ENCODE assay signal across 17 mouse cellular contexts in genomic region chr6:145945700-145946344, GRCm38 (mm10). TPM values are rescaled to one million over a fixed set of nuclear protein-coding genes. Genes with fewer than 3 reads are reported as not detected.
DNase-seq lines count a peak whose midpoint lies in the region; ATAC-seq and TF ChIP-seq lines count a peak whose summit lies in the region.
"Had no signal": no experiment of that assay in that cellular context is flagged by ENCODE, and none has a peak within 500 bp of the region (broad histone marks: within the 10 kb centered on the region; RNA-seq: fewer than 3 reads in every experiment).

No protein-coding gene starts in this region.

- peak overlapping the region; percentile 14; the same call in 1 of the 2 replicates for H3K4me2 ChIP-seq in heart, embryonic 11.5 days
- H3K4me2 ChIP-seq in kidney, embryonic 16.5 days (replicated peaks; ENCODE audit: low read depth, low read length): no peak overlapping the region
- H3K4me2 ChIP-seq in stomach, embryonic 14.5 days (replicated peaks; ENCODE audit: low read depth, low read length): no peak overlapping the region
- no peak overlapping the region for H3K4me2 ChIP-seq in stomach, postnatal 0 days (replicated peaks; ENCODE audit: low read depth)
- H3K4me2 ChIP-seq: embryonic facial prominence, embryonic 13.5 days; hindbrain, embryonic 14.5 days; midbrain, embryonic 11.5 days; neural tube, embryonic 12.5 days had no signal

- H3K27me3 ChIP-seq in heart, embryonic 11.5 days (ENCODE audit: control insufficient read depth, insufficient read depth, low read length): no peaks in the 10 kb centered on the region
- H3K27me3 ChIP-seq in kidney, embryonic 16.5 days (ENCODE audit: insufficient read depth, low read length): no peaks in the 10 kb centered on the region
- H3K27me3 ChIP-seq in stomach, embryonic 14.5 days (ENCODE audit: control insufficient read depth, insufficient read depth, low read length): no peaks in the 10 kb centered on the region
- no peaks in the 10 kb centered on the region for H3K27me3 ChIP-seq in stomach, postnatal 0 days (ENCODE audit: control insufficient read depth, insufficient read depth, low read length)
- H3K27me3 ChIP-seq: embryonic facial prominence, embryonic 13.5 days; neural tube, embryonic 12.5 days had no signal

- no peak; the same call in 1 of the 2 replicates for ATAC-seq in heart, embryonic 11.5 days (replicated peaks; ENCODE audit: insufficient number of reproducible peaks, low FRiP score, low TSS enrichment)
- peak; percentile 44; the same call in 1 of the 2 replicates for ATAC-seq in kidney, embryonic 16.5 days (ENCODE audit: low FRiP score, low TSS enrichment)
- no peak for ATAC-seq in stomach, embryonic 14.5 days (ENCODE audit: insufficient number of reproducible peaks, insufficient read depth, low FRiP score, low read depth)
- ATAC-seq in stomach, postnatal 0 days (ENCODE audit: low FRiP score, low TSS enrichment): no peak
- ATAC-seq: lung, postnatal 0 days had no signal

- no peak overlapping the region for H3K4me3 ChIP-seq in heart, embryonic 11.5 days (ENCODE audit: low read depth, low read length)
- H3K4me3 ChIP-seq in kidney, embryonic 16.5 days (ENCODE audit: low read length): no peak overlapping the region
- H3K4me3 ChIP-seq in stomach, embryonic 14.5 days (ENCODE audit: low read depth, low read length): no peak overlapping the region
- no peak overlapping the region for H3K4me3 ChIP-seq in stomach, postnatal 0 days (ENCODE audit: low read depth, low read length)
- H3K4me3 ChIP-seq: embryonic facial prominence, embryonic 13.5 days; neural tube, embryonic 12.5 days had no signal

- peaks cover 42% of the 10 kb centered on the region for H3K4me1 ChIP-seq in heart, embryonic 11.5 days (ENCODE audit: control insufficient read depth, insufficient read depth, low read length)
- peaks cover 12% of the 10 kb centered on the region for H3K4me1 ChIP-seq in kidney, embryonic 16.5 days (ENCODE audit: insufficient read depth, low read length)
- 0 out of 2 replicates have a peak, but pooled peaks cover 8% of the 10 kb centered on the region for H3K4me1 ChIP-seq in stomach, embryonic 14.5 days (ENCODE audit: control insufficient read depth, insufficient read depth, low read length)
- no peaks in the 10 kb centered on the region for H3K4me1 ChIP-seq in stomach, postnatal 0 days (replicated peaks; ENCODE audit: control insufficient read depth, insufficient read depth)

- H3K9ac ChIP-seq in heart, embryonic 11.5 days (ENCODE audit: low read depth, low read length): no peak overlapping the region
- no peak overlapping the region for H3K9ac ChIP-seq in kidney, embryonic 16.5 days (replicated peaks; ENCODE audit: low read length)
- no peak overlapping the region for H3K9ac ChIP-seq in stomach, embryonic 14.5 days (replicated peaks; ENCODE audit: low read depth, low read length)
- no peak overlapping the region for H3K9ac ChIP-seq in stomach, postnatal 0 days (ENCODE audit: low read length)
- H3K9ac ChIP-seq: embryonic facial prominence, embryonic 13.5 days; hindbrain, embryonic 14.5 days; neural tube, embryonic 12.5 days had no signal

- intact Hi-C loops in heart, postnatal 25 days (cut with DNase I): no loop called here

- TF ChIP-seq EP300 in stomach, postnatal 0 days (optimal IDR thresholded peaks at IDR 0.05): no peak

- no peaks in the 10 kb centered on the region for H3K36me3 ChIP-seq in heart, embryonic 11.5 days (ENCODE audit: control insufficient read depth, insufficient read depth, low read length)
- H3K36me3 ChIP-seq in kidney, embryonic 16.5 days (ENCODE audit: insufficient read depth, low read length): no peaks in the 10 kb centered on the region
- no peaks in the 10 kb centered on the region for H3K36me3 ChIP-seq in stomach, embryonic 14.5 days (ENCODE audit: control insufficient read depth, insufficient read depth, low read length)
- H3K36me3 ChIP-seq in stomach, postnatal 0 days (ENCODE audit: control insufficient read depth, insufficient read depth, low read length): no peaks in the 10 kb centered on the region
- H3K36me3 ChIP-seq: embryonic facial prominence, embryonic 13.5 days; neural tube, embryonic 12.5 days had no signal

- TF ChIP-seq CTCF in stomach, postnatal 0 days (IDR thresholded peaks at IDR 0.05; ENCODE audit: low read depth): no peak

- H3K9me3 ChIP-seq in heart, embryonic 11.5 days (replicated peaks; ENCODE audit: control insufficient read depth, low read length): no peaks in the 10 kb centered on the region
- peaks cover 6% of the 10 kb centered on the region; the same call in 1 of the 2 replicates for H3K9me3 ChIP-seq in kidney, embryonic 16.5 days (ENCODE audit: low read length)
- no peaks in the 10 kb centered on the region for H3K9me3 ChIP-seq in stomach, embryonic 14.5 days (ENCODE audit: control insufficient read depth, low read depth, low read length)
- H3K9me3 ChIP-seq in stomach, postnatal 0 days (ENCODE audit: control insufficient read depth, low read length): no peaks in the 10 kb centered on the region
- H3K9me3 ChIP-seq: embryonic facial prominence, embryonic 13.5 days; neural tube, embryonic 12.5 days had no signal

- WGBS in heart, embryonic 11.5 days (ENCODE audit: insufficient replicate concordance): 59% methylated on average over 11 of the region's 11 CpGs
- 65% methylated on average over 11 of the region's 11 CpGs for WGBS in kidney, embryonic 16.5 days
- 63% methylated on average over 11 of the region's 11 CpGs for WGBS in stomach, embryonic 14.5 days
- WGBS in stomach, postnatal 0 days: 56% methylated on average over 11 of the region's 11 CpGs

- H3K27ac ChIP-seq in heart, embryonic 11.5 days (ENCODE audit: low read depth, low read length): 0 out of 2 replicates have a peak overlapping the region, but pooled peaks have one; percentile 46
- H3K27ac ChIP-seq in kidney, embryonic 16.5 days (ENCODE audit: low read length): no peak overlapping the region
- H3K27ac ChIP-seq in stomach, embryonic 14.5 days (ENCODE audit: low read length): peak overlapping the region; percentile 27; the same call in 1 of the 2 replicates
- no peak overlapping the region for H3K27ac ChIP-seq in stomach, postnatal 0 days (replicated peaks)
- H3K27ac ChIP-seq: embryonic facial prominence, embryonic 13.5 days; hindbrain, embryonic 14.5 days; neural tube, embryonic 12.5 days had no signal

- no peak for DNase-seq in heart, postnatal 25 days (ENCODE audit: low spot score)
- no peak for DNase-seq in kidney, postnatal 4 days
- no peak for DNase-seq in stomach, postnatal 0 days (ENCODE audit: low spot score)
- DNase-seq in right cerebral cortex, postnatal 14 days: no peak
- DNase-seq: adrenal gland, postnatal 36 days; cerebellum, adult 2 months; gastrocnemius, postnatal 25 days; kidney, adult 18-20 months; thymus, postnatal 25 days had no signal

RNA-seq across cellular contexts. Expression of gene Sspn, which starts 14.4 kb away (rescaled TPM):
- polyA plus RNA-seq in heart, embryonic 11.5 days (2014; fragmentation: Nextera tagmentation; extraction: Ambion mirVana): 35.6 and 53.3 TPM in 2 replicates
- total RNA-seq in heart, postnatal 25 days (2021): 100 to 1,000 TPM; 136 to 145 TPM
- 11.7 and 12.3 TPM in 2 replicates for polyA plus RNA-seq in kidney, embryonic 16.5 days (2015; fragmentation: Nextera tagmentation; extraction: Ambion mirVana)
- 10.0 and 10.3 TPM in 2 replicates for polyA plus RNA-seq in stomach, embryonic 14.5 days (2014; fragmentation: Nextera tagmentation; extraction: Ambion mirVana)
- polyA plus RNA-seq in stomach, postnatal 0 days (2015; fragmentation: Nextera tagmentation; extraction: Ambion mirVana): 8.0 and 8.1 TPM in 2 replicates

Comparison
In these comparisons a context has a peak if more than half of its experiments do, and no peak if none do; other contexts are left out.
1. H3K27ac ChIP-seq: peak in heart, embryonic 11.5 days (single experiment) and stomach, embryonic 14.5 days (single experiment); none in kidney, embryonic 16.5 days (single experiment) and stomach, postnatal 0 days (single experiment).